Mouse (Mus musculus): ENCODE data around the gene Col13a1. TPM values are rescaled to one million over a fixed set of nuclear protein-coding genes. Genes with fewer than 3 reads are reported as not detected.

The Col13a1 gene
- polyA plus RNA-seq, 2 experiments = 0.39 to 0.79 TPM

GRCm38 (mm10) chr10:62006371-62006770 lies 27.5 kb upstream of the Col13a1 start:
- no peaks in the 10 kb centered on the region for H3K27me3 ChIP-seq (ENCODE audit: control insufficient read depth, insufficient read depth, low read length)
- H3K4me3 ChIP-seq (ENCODE audit: insufficient read depth in 1 of 2, low read depth in 2 of 2, low read length in 2 of 2) = no peak overlapping the region
- no peak overlapping the region for H3K9ac ChIP-seq (replicated peaks)
- no peaks in the 10 kb centered on the region for H3K4me1 ChIP-seq (replicated peaks; ENCODE audit: control insufficient read depth in 2 of 2, insufficient read depth in 2 of 2, low read length in 1 of 2)
- H3K27ac ChIP-seq = no peak overlapping the region
- WGBS (ENCODE audit: insufficient replicate concordance) = 72% methylated on average over 8 of the region's 8 CpGs
- H3K9me3 ChIP-seq (ENCODE audit: control insufficient read depth, low read length) = no peaks in the 10 kb centered on the region
- no peaks in the 10 kb centered on the region for H3K36me3 ChIP-seq (replicated peaks; ENCODE audit: control insufficient read depth, insufficient read depth, low read depth)
- DNase-seq (ENCODE audit: low read depth in 3 of 3, low spot score in 3 of 3) (no peak), ATAC-seq (ENCODE audit: insufficient read depth) (no peak)
- no peak for TF ChIP-seq CTCF (IDR thresholded peaks at IDR 0.05; ENCODE audit: low read depth)
- TF ChIP-seq EP300 (IDR thresholded peaks at IDR 0.05; ENCODE audit: low read depth) = no peak
- H3K4me2 ChIP-seq (ENCODE audit: low read depth) = no peak overlapping the region

- no peak overlapping the region for H3K4me3 ChIP-seq (ENCODE audit: insufficient read depth in 1 of 2, low read depth in 2 of 2, low read length in 2 of 2)
- H3K4me2 ChIP-seq (ENCODE audit: low read depth) = no peak overlapping the region
- DNase-seq (ENCODE audit: low read depth in 3 of 3, low spot score in 3 of 3) = no peak
- H3K27ac ChIP-seq = no peak overlapping the region
- 66% methylated on average over 1 of the region's 1 CpGs for WGBS (ENCODE audit: insufficient replicate concordance)
- TF ChIP-seq EP300 (IDR thresholded peaks at IDR 0.05; ENCODE audit: low read depth) (no peak), CTCF (IDR thresholded peaks at IDR 0.05; ENCODE audit: low read depth) (no peak)
- no peak overlapping the region for H3K9ac ChIP-seq (replicated peaks)
- H3K27me3 ChIP-seq (ENCODE audit: control insufficient read depth, insufficient read depth, low read length) = no peaks in the 10 kb centered on the region
- H3K36me3 ChIP-seq (replicated peaks; ENCODE audit: control insufficient read depth, insufficient read depth, low read depth) = no peaks in the 10 kb centered on the region
- H3K4me1 ChIP-seq (replicated peaks; ENCODE audit: control insufficient read depth in 2 of 2, insufficient read depth in 2 of 2, low read length in 1 of 2) = no peaks in the 10 kb centered on the region
- H3K9me3 ChIP-seq (ENCODE audit: control insufficient read depth, low read length) = no peaks in the 10 kb centered on the region
- no peak for ATAC-seq (ENCODE audit: insufficient read depth)
Measured at GRCm38 (mm10) chr10:62000216-62000615, 21.3 kb upstream of the Col13a1 start.

DNA sequence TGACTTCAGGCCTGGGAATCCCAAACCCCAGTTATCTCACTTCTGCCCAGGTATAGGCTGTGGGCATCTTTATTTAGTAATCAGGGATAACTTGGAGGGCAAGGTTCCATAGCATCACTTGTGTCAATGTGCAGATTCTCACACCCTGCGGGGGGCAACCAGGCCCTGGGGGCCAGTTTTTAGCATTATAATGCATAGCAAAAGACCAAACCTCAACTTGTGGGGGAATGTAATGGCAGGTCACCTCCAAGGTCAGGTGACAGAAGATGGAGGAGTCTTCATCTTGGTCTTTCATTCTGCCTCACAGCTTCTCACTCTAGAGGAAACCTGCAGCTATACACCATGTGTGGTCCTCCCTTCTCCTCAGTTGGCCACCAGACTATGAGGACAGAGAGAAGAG lies 20.9 kb upstream of the Col13a1 start:
- WGBS (ENCODE audit: insufficient replicate concordance) = 48% methylated on average over 1 of the region's 1 CpGs
- no peak overlapping the region for H3K9ac ChIP-seq (replicated peaks)

DNA sequence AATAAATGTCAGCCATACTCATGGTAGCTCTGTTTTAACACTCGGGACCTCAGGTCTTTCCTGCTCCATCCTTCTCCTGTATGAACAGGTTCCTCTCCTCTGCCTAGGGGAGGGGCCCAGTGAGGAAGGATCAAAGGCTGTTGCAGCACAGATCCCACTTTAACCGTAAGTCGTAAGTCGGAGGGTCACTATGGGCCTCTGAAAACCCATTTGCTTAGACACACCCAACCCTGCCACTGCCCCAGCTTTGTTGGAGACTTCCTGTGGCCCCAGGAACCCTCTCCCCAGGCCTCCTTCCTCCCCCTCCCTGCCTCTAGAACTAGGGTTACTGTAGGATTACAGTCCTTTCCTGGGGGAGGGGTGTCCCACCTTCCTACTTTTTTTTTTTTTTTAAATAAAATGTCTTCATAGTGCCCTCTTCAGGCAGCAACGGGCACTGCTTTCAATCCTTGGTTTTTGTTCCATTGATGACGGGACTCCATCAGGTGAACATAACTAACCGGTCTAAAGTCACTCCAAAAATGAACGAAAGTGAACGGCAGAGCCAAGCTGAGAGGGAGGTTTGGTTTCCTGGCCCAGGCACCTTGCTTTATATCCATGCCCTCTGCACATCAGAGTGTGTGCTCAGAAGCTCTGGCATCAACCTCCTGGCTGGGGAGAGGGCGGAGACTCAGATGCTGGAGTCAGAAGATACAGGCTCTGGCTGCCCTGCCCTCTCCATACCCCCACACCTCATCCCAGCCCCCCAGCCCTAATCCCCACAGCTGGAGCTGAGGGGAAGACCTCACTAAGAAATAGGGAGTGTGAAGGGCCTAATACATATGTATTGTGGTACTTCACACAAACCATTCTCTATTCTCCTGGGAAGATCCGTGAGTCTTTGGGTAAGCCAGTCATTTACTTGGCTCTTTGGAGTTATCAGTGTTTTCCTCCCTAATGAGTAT lies 12.8 kb upstream of the Col13a1 start:
- Histone ChIP-seq H3K27ac (no peak overlapping the region), H3K4me2 (ENCODE audit: low read depth) (no peak overlapping the region), H3K36me3 (replicated peaks; ENCODE audit: control insufficient read depth, insufficient read depth, low read depth) (no peaks in the 10 kb centered on the region), H3K9ac (replicated peaks) (no peak overlapping the region), H3K4me3 (ENCODE audit: insufficient read depth in 1 of 2, low read depth in 2 of 2, low read length in 2 of 2) (no peak overlapping the region), H3K4me1 (replicated peaks; ENCODE audit: control insufficient read depth in 2 of 2, insufficient read depth in 2 of 2, low read length in 1 of 2) (no peaks in the 10 kb centered on the region), H3K27me3 (ENCODE audit: control insufficient read depth, insufficient read depth, low read length) (no peaks in the 10 kb centered on the region), H3K9me3 (ENCODE audit: control insufficient read depth, low read length) (no peaks in the 10 kb centered on the region)
- ATAC-seq (ENCODE audit: insufficient read depth) = no peak
- DNase-seq (ENCODE audit: low read depth in 3 of 3, low spot score in 3 of 3) = no peak
- 15% methylated on average over 11 of the region's 11 CpGs for WGBS (ENCODE audit: insufficient replicate concordance)
- TF ChIP-seq CTCF (IDR thresholded peaks at IDR 0.05; ENCODE audit: low read depth) (peak; percentile 29; the same call in 1 of the 2 replicates), EP300 (IDR thresholded peaks at IDR 0.05; ENCODE audit: low read depth) (no peak)

More for the DNA sequence above, 20.9 kb upstream of the Col13a1 start:
- H3K4me1 ChIP-seq (replicated peaks; ENCODE audit: control insufficient read depth in 2 of 2, insufficient read depth in 2 of 2, low read length in 1 of 2) = no peaks in the 10 kb centered on the region
- TF ChIP-seq EP300 (IDR thresholded peaks at IDR 0.05; ENCODE audit: low read depth) (no peak), CTCF (IDR thresholded peaks at IDR 0.05; ENCODE audit: low read depth) (no peak)
- no peak overlapping the region for H3K4me2 ChIP-seq (ENCODE audit: low read depth)
- DNase-seq (ENCODE audit: low read depth in 3 of 3, low spot score in 3 of 3) = no peak
- no peak overlapping the region for H3K4me3 ChIP-seq (ENCODE audit: insufficient read depth in 1 of 2, low read depth in 2 of 2, low read length in 2 of 2)
- no peak overlapping the region for H3K27ac ChIP-seq
- no peak for ATAC-seq (ENCODE audit: insufficient read depth)
- no peaks in the 10 kb centered on the region for H3K9me3 ChIP-seq (ENCODE audit: control insufficient read depth, low read length)
- H3K27me3 ChIP-seq (ENCODE audit: control insufficient read depth, insufficient read depth, low read length) = no peaks in the 10 kb centered on the region
- no peaks in the 10 kb centered on the region for H3K36me3 ChIP-seq (replicated peaks; ENCODE audit: control insufficient read depth, insufficient read depth, low read depth)

- TF ChIP-seq CTCF (IDR thresholded peaks at IDR 0.05; ENCODE audit: low read depth) = peak; percentile 89
- no peak for TF ChIP-seq EP300 (IDR thresholded peaks at IDR 0.05; ENCODE audit: low read depth)
- under 1% methylated on average over 7 of the region's 7 CpGs for WGBS (ENCODE audit: insufficient replicate concordance)
- H3K4me3 ChIP-seq (ENCODE audit: insufficient read depth in 1 of 2, low read depth in 2 of 2, low read length in 2 of 2) = no peak overlapping the region
- DNase-seq (ENCODE audit: low read depth in 3 of 3, low spot score in 3 of 3) (peak; percentile 45 to 54 (median 51)), ATAC-seq (ENCODE audit: insufficient read depth) (no peak)
- H3K27ac ChIP-seq = no peak overlapping the region
- no peak overlapping the region for H3K4me2 ChIP-seq (ENCODE audit: low read depth)
- no peaks in the 10 kb centered on the region for H3K9me3 ChIP-seq (ENCODE audit: control insufficient read depth, low read length)
- H3K4me1 ChIP-seq (replicated peaks; ENCODE audit: control insufficient read depth in 2 of 2, insufficient read depth in 2 of 2, low read length in 1 of 2) = no peaks in the 10 kb centered on the region
- H3K9ac ChIP-seq (replicated peaks) = no peak overlapping the region
- peaks cover 40% of the 10 kb centered on the region for H3K27me3 ChIP-seq (ENCODE audit: control insufficient read depth, insufficient read depth, low read length)
- no peaks in the 10 kb centered on the region for H3K36me3 ChIP-seq (replicated peaks; ENCODE audit: control insufficient read depth, insufficient read depth, low read depth)
Measured at GRCm38 (mm10) chr10:61980424-61980823, 1.5 kb upstream of the Col13a1 start.

Measured in liver, embryonic 14.5 days (tissue).